Mouse (Mus musculus) CH12.LX (cell line): ENCODE results near the gene Myo18a. TPM values are rescaled to one million over a fixed set of nuclear protein-coding genes. Genes with fewer than 3 reads are reported as not detected.

Source experiments
- DNase-seq: peaks from one replicate; pipeline ENCODE4 v3.0.0-alpha.2; 2013; ENCODE audit errors: extremely low read depth
- H3K27ac ChIP-seq: 2 replicates; pipeline ENCODE4 v1.5.1; 2012; ENCODE audit warnings: low read depth, mild to moderate bottlenecking, control low read depth, moderate library complexity; ENCODE audit not compliant: insufficient read depth
- H3K27me3 ChIP-seq: replicated peaks from 2 replicates; pipeline ENCODE3; 2012; ENCODE audit warnings: inconsistent platforms
- H3K36me3 ChIP-seq, 2 experiments: replicated peaks in 1 of 2; 2 replicates each; pipeline versions ENCODE3 to v1.6.1; 2012; ENCODE audit warnings: inconsistent platforms in 1 of 2, low read length in 1 of 2, mild to moderate bottlenecking in 1 of 2, mixed read lengths in 1 of 2, moderate library complexity in 1 of 2; ENCODE audit not compliant: control insufficient read depth in 1 of 2, insufficient read depth in 1 of 2
- H3K4me1 ChIP-seq, 2 experiments: 2 replicates each; pipeline ENCODE4 v1.6.1; 2012; ENCODE audit warnings: inconsistent platforms in 1 of 2, moderate library complexity in 1 of 2; ENCODE audit not compliant: insufficient read depth in 2 of 2, control insufficient read depth in 1 of 2
- H3K4me2 ChIP-seq: 2 replicates; pipeline ENCODE4 v1.6.1; 2012; ENCODE audit warnings: low read depth, mild to moderate bottlenecking, control low read depth; ENCODE audit not compliant: poor library complexity, insufficient read depth, severe bottlenecking
- H3K4me3 ChIP-seq, 3 experiments: fragments of 150-350 bp in 1 of 3; sonication (generic) in 1 of 3; replicated peaks in 1 of 3; 2 replicates each; pipeline versions ENCODE3 to v1.5.1; 2011 to 2012; ENCODE audit warnings: low read depth in 2 of 3, low read length in 2 of 3, mild to moderate bottlenecking in 2 of 3, moderate library complexity in 2 of 3, control low read depth in 1 of 3, improper control_type of control experiment in 1 of 3, inconsistent platforms in 1 of 3, mixed read lengths in 1 of 3; ENCODE audit not compliant: poor library complexity in 1 of 3
- H3K79me2 ChIP-seq: replicated peaks from 2 replicates; pipeline ENCODE4 v1.6.1; 2012; ENCODE audit warnings: mild to moderate bottlenecking, moderate library complexity; ENCODE audit not compliant: control insufficient read depth, poor library complexity, insufficient read depth, severe bottlenecking; ENCODE audit errors: extremely low read depth
- H3K9ac ChIP-seq: 2 replicates; pipeline ENCODE4 v1.6.1; 2012; ENCODE audit warnings: low read depth, mild to moderate bottlenecking, control low read depth, moderate library complexity; ENCODE audit not compliant: insufficient read depth
- H3K9me3 ChIP-seq: replicated peaks from 2 replicates; pipeline ENCODE3; 2012; ENCODE audit warnings: low read length, inconsistent platforms, mixed read lengths
- BHLHE40 ChIP-seq: IDR thresholded peaks from 2 replicates; pipeline ENCODE4 v1.6.1; 2011; ENCODE audit warnings: mild to moderate bottlenecking, low read depth, low read length, improper control_type of control experiment
- CHD1 ChIP-seq: IDR thresholded peaks from 2 replicates; pipeline ENCODE4 v1.6.1; 2012; ENCODE audit warnings: low read depth, low read length, improper control_type of control experiment, inconsistent platforms
- CHD2 ChIP-seq: IDR thresholded peaks from 2 replicates; pipeline ENCODE4 v1.6.1; 2011; ENCODE audit warnings: low read length, improper control_type of control experiment
- CTCF ChIP-seq, 2 experiments: IDR thresholded peaks in 1 of 2; conservative IDR thresholded peaks in 1 of 2; 2 replicates each; pipeline ENCODE4 v1.5.1; 2011 to 2012; ENCODE audit warnings: low read depth in 2 of 2, low read length in 2 of 2, improper control_type of control experiment in 1 of 2, inconsistent platforms in 1 of 2, mild to moderate bottlenecking in 1 of 2, moderate library complexity in 1 of 2
- E2F4 ChIP-seq: IDR thresholded peaks from 2 replicates; pipeline ENCODE4 v1.6.1; 2011; ENCODE audit warnings: low read depth, low read length, improper control_type of control experiment; ENCODE audit not compliant: insufficient replicate concordance
- ELF1 ChIP-seq: IDR thresholded peaks from 2 replicates; pipeline ENCODE4 v1.6.1; 2014; ENCODE audit warnings: low read depth, mild to moderate bottlenecking, inconsistent platforms, low read length, improper control_type of control experiment
- EP300 ChIP-seq: IDR thresholded peaks from 2 replicates; pipeline ENCODE4 v1.6.1; 2011; ENCODE audit warnings: low read length, improper control_type of control experiment
- ETS1 ChIP-seq: conservative IDR thresholded peaks from 2 replicates; pipeline ENCODE4 v1.6.1; 2012; ENCODE audit warnings: low read depth, mild to moderate bottlenecking, inconsistent platforms, low read length, improper control_type of control experiment, moderate library complexity
- GABPA ChIP-seq: IDR thresholded peaks from 2 replicates; pipeline ENCODE4 v1.6.1; 2012; ENCODE audit warnings: low read depth, low read length, improper control_type of control experiment, inconsistent platforms; ENCODE audit not compliant: insufficient replicate concordance
- HCFC1 ChIP-seq: IDR thresholded peaks from 2 replicates; pipeline ENCODE4 v1.6.1; 2012; ENCODE audit warnings: low read depth, mild to moderate bottlenecking, inconsistent platforms, low read length, improper control_type of control experiment
- IRF4 ChIP-seq: IDR thresholded peaks from 2 replicates; pipeline ENCODE4 v1.6.1; 2014; ENCODE audit warnings: low read depth, mild to moderate bottlenecking, inconsistent platforms, low read length, improper control_type of control experiment
- JUN ChIP-seq: IDR thresholded peaks from 2 replicates; pipeline ENCODE4 v1.6.1; 2011; ENCODE audit warnings: low read depth, mild to moderate bottlenecking, low read length, improper control_type of control experiment, moderate library complexity; ENCODE audit not compliant: insufficient read depth
- JUND ChIP-seq: conservative IDR thresholded peaks from 2 replicates; pipeline ENCODE4 v1.6.1; 2011; ENCODE audit warnings: low read depth, low read length, improper control_type of control experiment
- KAT2A ChIP-seq: IDR thresholded peaks from 2 replicates; pipeline ENCODE4 v1.6.1; 2012; ENCODE audit warnings: low read length, improper control_type of control experiment, inconsistent platforms; ENCODE audit not compliant: insufficient replicate concordance
- MAFK ChIP-seq: IDR thresholded peaks from 2 replicates; pipeline ENCODE4 v1.6.1; 2011; ENCODE audit warnings: low read length, improper control_type of control experiment; ENCODE audit not compliant: insufficient replicate concordance
- MAX ChIP-seq: IDR thresholded peaks from 2 replicates; pipeline ENCODE4 v1.6.1; 2011; ENCODE audit warnings: low read length, improper control_type of control experiment
- MAZ ChIP-seq: IDR thresholded peaks from 2 replicates; pipeline ENCODE4 v1.6.1; 2012; ENCODE audit warnings: low read depth, mild to moderate bottlenecking, inconsistent platforms, low read length, improper control_type of control experiment, moderate library complexity
- MEF2A ChIP-seq: IDR thresholded peaks from 2 replicates; pipeline ENCODE4 v1.6.1; 2014; ENCODE audit warnings: low read depth, mild to moderate bottlenecking, inconsistent platforms, low read length, improper control_type of control experiment, borderline replicate concordance
- MXI1 ChIP-seq: IDR thresholded peaks from 2 replicates; pipeline ENCODE4 v1.6.1; 2011; ENCODE audit warnings: mild to moderate bottlenecking, low read depth, low read length, improper control_type of control experiment
- MYC ChIP-seq: IDR thresholded peaks from 2 replicates; pipeline ENCODE4 v1.6.1; 2011; ENCODE audit warnings: low read depth, mild to moderate bottlenecking, improper control_type of control experiment, low read length
- NELFE ChIP-seq: IDR thresholded peaks from 2 replicates; pipeline ENCODE4 v1.6.1; 2011; ENCODE audit warnings: low read depth, low read length, improper control_type of control experiment
- NRF1 ChIP-seq: IDR thresholded peaks from 2 replicates; pipeline ENCODE4 v1.6.1; 2014; ENCODE audit warnings: low read depth, mild to moderate bottlenecking, inconsistent platforms, low read length, improper control_type of control experiment, moderate library complexity
- PAX5 ChIP-seq: IDR thresholded peaks from 2 replicates; pipeline ENCODE4 v1.6.1; 2012; ENCODE audit warnings: low read length, inconsistent platforms, mixed read lengths
- POLR2A ChIP-seq: IDR thresholded peaks from 2 replicates; pipeline ENCODE4 v1.6.1; 2011; ENCODE audit warnings: low read depth, mild to moderate bottlenecking, improper control_type of control experiment, low read length
- POLR2AphosphoS2 ChIP-seq: IDR thresholded peaks from 2 replicates; pipeline ENCODE4 v1.6.1; 2011; ENCODE audit warnings: low read depth, low read length, improper control_type of control experiment
- RAD21 ChIP-seq: IDR thresholded peaks from 2 replicates; pipeline ENCODE4 v1.6.1; 2011; ENCODE audit warnings: low read depth, mild to moderate bottlenecking, low read length, improper control_type of control experiment, moderate library complexity
- RCOR1 ChIP-seq: conservative IDR thresholded peaks from 2 replicates; pipeline ENCODE4 v1.6.1; 2012; ENCODE audit warnings: low read depth, mild to moderate bottlenecking, inconsistent platforms, low read length, improper control_type of control experiment
- SIN3A ChIP-seq: IDR thresholded peaks from 2 replicates; pipeline ENCODE4 v1.6.1; 2012; ENCODE audit warnings: low read length, improper control_type of control experiment, inconsistent platforms
- SMC3 ChIP-seq: IDR thresholded peaks from 2 replicates; pipeline ENCODE4 v1.6.1; 2011; ENCODE audit warnings: low read depth, low read length, improper control_type of control experiment
- TBP ChIP-seq: conservative IDR thresholded peaks from 2 replicates; pipeline ENCODE4 v1.6.1; 2011; ENCODE audit warnings: low read depth, low read length, improper control_type of control experiment
- TCF12 ChIP-seq: IDR thresholded peaks from 2 replicates; pipeline ENCODE4 v1.6.1; 2014; ENCODE audit warnings: low read depth, mild to moderate bottlenecking, inconsistent platforms, low read length, improper control_type of control experiment
- UBTF ChIP-seq: IDR thresholded peaks from 2 replicates; pipeline ENCODE4 v1.6.1; 2012; ENCODE audit warnings: low read depth, mild to moderate bottlenecking, inconsistent platforms, low read length, improper control_type of control experiment, moderate library complexity
- USF1 ChIP-seq: IDR thresholded peaks from 2 replicates; pipeline ENCODE4 v1.6.1; 2014; ENCODE audit warnings: low read depth, mild to moderate bottlenecking, inconsistent platforms, low read length, improper control_type of control experiment
- USF2 ChIP-seq: conservative IDR thresholded peaks from 2 replicates; pipeline ENCODE4 v1.6.1; 2011; ENCODE audit warnings: low read depth, low read length, improper control_type of control experiment
- ZC3H11A ChIP-seq: IDR thresholded peaks from 2 replicates; pipeline ENCODE4 v1.6.1; 2012; ENCODE audit warnings: low read depth, mild to moderate bottlenecking, inconsistent platforms, low read length, improper control_type of control experiment
- ZKSCAN1 ChIP-seq: IDR thresholded peaks from 2 replicates; pipeline ENCODE4 v1.6.1; 2012; ENCODE audit warnings: low read depth, inconsistent platforms, low read length, improper control_type of control experiment, borderline replicate concordance
- ZMIZ1 ChIP-seq: IDR thresholded peaks from 2 replicates; pipeline ENCODE4 v1.6.1; 2012; ENCODE audit warnings: low read depth, mild to moderate bottlenecking, inconsistent platforms, low read length, improper control_type of control experiment
- ZNF384 ChIP-seq: IDR thresholded peaks from 2 replicates; pipeline ENCODE4 v1.6.1; 2012; ENCODE audit warnings: low read depth, low read length, improper control_type of control experiment, inconsistent platforms
- dilution Hi-C: fragments of 300-500 bp; cut with MboI; formaldehyde crosslinking; loops from 2 replicates; pipeline ENCODE4 v1.14.3; 2020; ENCODE audit warnings: low sequenced_read_pairs; ENCODE audit not compliant: extremely low pct_unique_long_range_greater_than_20kb, extremely low pct_ligation_motif_present
- in situ Hi-C: fragments of 300-500 bp; cut with MboI; formaldehyde crosslinking; loops from 3 replicates; pipeline ENCODE4 v1.14.3; 2019; ENCODE audit warnings: low sequenced_read_pairs, low pct_ligation_motif_present, low pct_unique_long_range_greater_than_20kb, mixed read lengths
- polyA plus RNA-seq: library from polyadenylated mRNA; unstranded; fragments of >175 nt; gene quantifications from 2 replicates; pipeline ENCODE4 v1.2.1, GENCODE M21; 2012; ENCODE audit warnings: low read depth; ENCODE audit not compliant: insufficient read length
- total RNA-seq, 2 experiments: library from RNA; depleted of rRNA; stranded (reverse); fragments of 300-350 nt in 1 of 2; fragments of >200 nt in 1 of 2; gene quantifications; 2 replicates each; pipeline ENCODE4 v1.2.3; 2012 to 2014

Myo18a gene
- total and polyA plus RNA-seq, 3 experiments = 6.3 to 24.8 (median 16.8) TPM

DNA sequence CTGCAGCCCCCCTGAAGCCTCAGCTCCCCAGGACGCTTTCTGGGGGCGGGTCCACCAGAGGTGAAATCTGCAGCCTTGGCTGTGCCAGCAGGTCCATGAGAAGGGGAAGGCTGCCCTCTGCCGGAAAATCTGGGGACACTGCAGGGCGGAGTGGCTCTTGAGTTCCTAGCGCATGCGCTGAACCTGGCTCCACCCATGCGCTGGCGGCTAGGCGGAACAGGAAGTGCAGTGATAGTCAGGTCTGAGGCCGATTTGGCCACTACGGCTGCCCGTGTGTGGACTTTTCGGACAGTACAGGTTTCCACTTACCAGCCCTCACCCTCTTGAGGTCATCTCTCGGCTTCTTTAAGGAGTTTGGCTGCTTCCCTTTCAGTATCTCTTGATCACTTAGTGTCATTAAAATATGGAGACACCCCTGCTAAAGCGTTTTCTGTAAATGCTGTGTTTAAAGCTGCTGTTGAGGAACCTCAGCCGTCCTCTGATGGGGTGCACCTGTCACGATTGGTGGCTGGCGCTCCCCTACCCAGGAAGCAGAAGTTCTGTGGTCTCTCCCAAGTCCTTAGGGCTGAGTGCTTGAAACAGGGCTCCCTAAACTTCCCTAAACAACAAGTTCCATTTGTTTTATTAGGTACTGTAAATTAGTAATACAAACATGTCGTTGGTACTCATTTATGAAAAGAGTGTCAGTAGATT is 30.3 kb downstream of the Myo18a start:
- H3K9ac ChIP-seq = peak overlapping the region; percentile 86
- H3K27me3 ChIP-seq = no peaks in the 10 kb centered on the region
- peak; percentile 99 for DNase-seq
- H3K27ac ChIP-seq = no peak overlapping the region
- dilution Hi-C loops (no loop called here), in situ Hi-C loops (loop anchor here (10.0 to 25.0 kb wide), 2 partner anchors 279 to 681 kb away; partner anchors contain the start of genes Abhd15, Gm10392 and Trp53i13)
- no peaks in the 10 kb centered on the region for H3K36me3 ChIP-seq
- H3K4me3 ChIP-seq = peak overlapping the region; percentile 52 to 79 (median 58)
- peaks cover 9 to 37% of the 10 kb centered on the region in 2 experiments for H3K4me1 ChIP-seq
- peak; percentile 100 for TF ChIP-seq RAD21
- peak; percentile 82 for TF ChIP-seq MXI1
- peak; percentile 19; the same call in 1 of the 2 replicates for TF ChIP-seq EP300
- TF ChIP-seq MAX = peak; percentile 81
- TF ChIP-seq MYC = peak; percentile 88
- peak; percentile 100 for TF ChIP-seq POLR2A
- peak; percentile 93 for TF ChIP-seq SMC3
- TF ChIP-seq CHD1 = 0 out of 2 replicates have a peak, but pooled peaks have one; percentile 62
- no peak for TF ChIP-seq GABPA
- peak; percentile 85 for TF ChIP-seq HCFC1
- TF ChIP-seq MAFK = no peak
- no peak for TF ChIP-seq CHD2
- peak; percentile 97 for TF ChIP-seq TCF12
- no peak for TF ChIP-seq ZNF384
- TF ChIP-seq RCOR1 = no peak
- peak; percentile 97 for TF ChIP-seq NRF1
- peak; percentile 79 to 100 for TF ChIP-seq CTCF (conservative IDR thresholded peaks at IDR 0.05 in 1 of 2, IDR thresholded peaks at IDR 0.05 in 1 of 2; ENCODE audit: low read depth in 2 of 2, low read length in 2 of 2)
- peak; percentile 73 for TF ChIP-seq IRF4
- TF ChIP-seq UBTF = peak; percentile 64; the same call in 1 of the 2 replicates
- TF ChIP-seq JUN = no peak
- TF ChIP-seq E2F4 = peak; percentile 61; the same call in 1 of the 2 replicates
- TF ChIP-seq MEF2A = peak; percentile 64; the same call in 1 of the 2 replicates
- no peak for TF ChIP-seq ZKSCAN1
- TF ChIP-seq SIN3A = peak; percentile 95
- TF ChIP-seq ELF1 = peak; percentile 100
- TF ChIP-seq ETS1 = no peak
- peak; percentile 53 for TF ChIP-seq JUND
- no peak for TF ChIP-seq PAX5
- peak; percentile 69 for TF ChIP-seq ZC3H11A
- peak; percentile 77 for TF ChIP-seq MAZ
- TF ChIP-seq BHLHE40 = no peak
- TF ChIP-seq NELFE = peak; percentile 99
- peak; percentile 87; the same call in 1 of the 2 replicates for TF ChIP-seq TBP
- TF ChIP-seq ZMIZ1 = peak; percentile 96
- no peak for TF ChIP-seq USF1
- peak; percentile 95 for TF ChIP-seq POLR2AphosphoS2
- TF ChIP-seq USF2 = no peak
- TF ChIP-seq KAT2A = peak; percentile 55; the same call in 1 of the 2 replicates
- H3K4me2 ChIP-seq = peak overlapping the region; percentile 91
- no peaks in the 10 kb centered on the region for H3K79me2 ChIP-seq
- no peaks in the 10 kb centered on the region for H3K9me3 ChIP-seq
